Mouse (Mus musculus): ENCODE measurements around the gene Atf5. TPM values are rescaled to one million over a fixed set of nuclear protein-coding genes. Genes with fewer than 3 reads are reported as not detected.

Atf5 gene
- total RNA-seq, 2 experiments from 2014 or later: 50.4 to 51.3 TPM

DNA sequence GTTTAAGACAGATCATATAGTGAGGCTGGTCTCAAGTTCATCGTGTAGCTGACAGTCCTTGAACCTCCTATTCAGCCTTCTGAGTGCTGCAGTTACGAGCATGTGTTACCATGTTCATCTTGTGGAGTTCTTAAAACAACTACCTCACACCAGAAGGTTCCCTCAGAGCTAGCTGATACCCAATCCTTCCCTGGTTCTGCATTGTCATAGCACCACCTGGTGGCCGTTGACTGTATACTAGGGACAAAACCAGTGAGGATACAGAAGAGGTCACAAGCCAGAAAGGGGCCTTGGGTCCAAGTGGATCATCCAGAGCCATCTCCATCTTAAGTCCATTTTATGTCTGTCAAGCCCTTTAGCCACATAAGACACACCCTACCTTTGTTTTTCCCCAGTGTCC, 8.4 kb upstream of the Atf5 start:
- intact Hi-C loops (cut with DNase I): loop anchor here (5.0 kb wide), 2 partner anchors 98 to 178 kb away; no protein-coding TSS in a partner anchor

DNA sequence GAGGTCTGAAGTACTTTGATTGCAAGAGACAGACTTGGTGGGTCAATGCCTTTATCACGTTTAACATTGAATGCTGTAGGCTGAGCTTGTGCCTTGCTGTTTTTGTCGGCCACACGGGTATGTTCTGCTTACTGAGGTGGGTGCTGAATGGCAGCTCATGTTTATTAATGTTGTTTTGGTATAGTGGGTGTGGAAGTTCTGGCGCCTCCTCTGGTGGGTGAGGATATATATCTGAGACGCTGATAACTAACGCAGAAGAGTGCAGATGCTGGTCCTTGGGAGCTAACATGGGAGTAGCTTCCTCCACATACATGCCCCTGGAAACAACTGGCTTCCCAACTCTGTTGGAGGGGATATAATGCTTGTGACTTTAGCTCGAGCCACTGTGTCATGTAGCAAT, 7.0 kb upstream of the Atf5 start:
- DNase-seq: no peak
- intact Hi-C loops (cut with DNase I): loop anchor here (5.0 kb wide), 1 partner anchor 96 kb away; no protein-coding TSS in a partner anchor

More for the DNA sequence above, 8.4 kb upstream of the Atf5 start:
- peak; percentile 84 to 92 for DNase-seq

DNA sequence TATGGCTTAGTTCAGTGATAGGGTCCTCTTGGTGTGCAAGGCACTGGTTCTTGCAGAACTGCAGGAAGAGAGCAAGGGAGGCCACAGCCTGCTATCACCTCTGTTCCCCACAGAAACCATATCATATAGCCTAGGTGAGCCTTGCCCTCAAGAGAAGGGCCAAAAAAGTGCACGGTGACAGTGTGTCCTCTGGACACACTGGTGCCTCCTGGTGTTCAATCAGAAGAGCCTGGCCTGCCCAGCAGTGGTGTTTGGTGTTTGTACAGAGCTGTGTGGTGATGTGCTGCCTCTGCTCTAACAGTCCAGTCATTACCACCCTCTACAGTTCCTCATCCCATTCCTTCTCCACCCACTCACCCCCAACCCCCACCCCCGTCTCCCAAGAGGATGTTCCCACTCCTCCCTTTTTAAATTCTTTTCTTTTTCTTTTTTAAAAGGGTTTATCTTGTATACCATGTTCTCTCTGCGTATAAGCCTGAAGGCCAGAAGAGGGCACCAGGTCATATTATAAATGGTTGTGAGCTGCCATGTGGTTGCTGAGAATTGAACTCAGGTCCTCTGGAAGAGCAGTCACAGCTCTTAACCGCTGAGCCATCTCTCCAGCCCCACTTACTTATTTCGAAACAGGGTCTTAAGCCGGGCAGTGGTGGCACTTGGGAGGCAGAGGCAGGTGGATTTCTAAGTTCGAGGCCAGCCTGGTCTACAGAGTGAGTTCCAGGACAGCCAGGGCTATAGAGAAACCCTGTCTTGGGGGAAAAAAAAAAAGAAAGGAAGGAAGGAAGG, 5.4 kb upstream of the Atf5 start:
- DNase-seq: no peak
- intact Hi-C loops (cut with DNase I): loop anchor here (5.0 kb wide), 1 partner anchor 95 kb away; no protein-coding TSS in a partner anchor

DNA sequence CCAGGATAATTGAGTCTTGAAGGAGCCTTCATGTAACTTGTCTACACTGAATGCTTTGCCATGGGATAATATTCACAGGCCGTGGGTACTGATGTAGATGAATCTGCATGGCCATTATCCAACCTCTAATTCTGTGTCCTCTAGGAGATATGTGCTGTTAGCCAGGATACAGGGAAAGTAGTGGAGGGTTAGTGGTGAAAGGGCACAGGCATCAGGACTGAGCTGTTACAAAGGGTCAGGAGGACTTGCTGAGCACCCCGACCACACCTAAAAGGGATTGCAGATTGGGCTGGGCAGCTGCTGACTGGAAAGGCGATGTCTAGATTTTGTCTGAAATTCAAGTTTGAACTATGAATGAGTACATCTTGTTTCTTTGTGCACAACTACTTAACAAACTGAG, 4.1 kb upstream of the Atf5 start:
- DNase-seq: peak in 1 of 2 experiments; percentile 1
- intact Hi-C loops (cut with DNase I): loop anchor here (5.0 kb wide), 1 partner anchor 93 kb away; no protein-coding TSS in a partner anchor

DNA sequence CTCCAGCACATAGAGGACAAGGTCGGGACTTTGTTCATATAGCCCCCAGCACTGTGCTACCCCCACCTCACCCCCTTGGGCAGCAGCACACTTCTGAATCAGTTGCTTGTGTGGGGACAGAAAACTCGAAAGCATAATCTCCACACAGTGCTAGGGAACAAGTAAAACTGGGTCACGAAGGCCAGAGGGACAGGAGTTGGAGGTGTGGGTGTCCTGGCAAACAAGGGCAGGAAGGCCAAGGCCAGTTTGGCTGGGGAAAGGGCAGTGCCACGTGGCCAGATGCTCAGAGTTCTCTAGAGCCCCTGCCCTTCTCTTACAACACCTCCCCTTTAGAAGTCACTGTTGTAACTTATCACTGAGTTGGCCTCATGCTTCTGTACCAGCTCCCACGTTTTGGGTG, 3.4 kb upstream of the Atf5 start:
- intact Hi-C loops (cut with DNase I): loop anchor here (5.0 kb wide), 1 partner anchor 93 kb away; no protein-coding TSS in a partner anchor
- DNase-seq: peak in 1 of 2 experiments; percentile 22

DNA sequence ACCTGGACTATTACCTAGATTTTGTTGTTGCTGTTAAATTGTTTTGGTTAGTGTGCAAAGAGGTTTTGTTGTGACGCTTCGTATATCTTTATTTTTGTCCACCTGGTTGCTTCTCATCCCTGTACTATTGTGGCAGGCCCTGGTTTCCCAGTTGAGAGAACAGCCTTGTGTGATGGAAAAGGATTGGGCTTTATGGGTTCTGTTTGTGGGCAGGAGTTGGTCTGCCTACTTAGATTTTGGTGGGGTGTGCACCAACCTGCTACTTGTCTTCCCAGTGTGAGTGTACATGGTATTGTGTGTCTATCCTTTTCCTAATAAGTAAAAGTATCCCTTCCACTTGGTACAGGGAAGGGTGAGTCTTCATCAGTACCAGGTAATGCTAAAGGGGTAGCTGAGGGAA, 2.9 kb upstream of the Atf5 start:
- intact Hi-C loops (cut with DNase I): no loop called here
- no peak for DNase-seq

DNA sequence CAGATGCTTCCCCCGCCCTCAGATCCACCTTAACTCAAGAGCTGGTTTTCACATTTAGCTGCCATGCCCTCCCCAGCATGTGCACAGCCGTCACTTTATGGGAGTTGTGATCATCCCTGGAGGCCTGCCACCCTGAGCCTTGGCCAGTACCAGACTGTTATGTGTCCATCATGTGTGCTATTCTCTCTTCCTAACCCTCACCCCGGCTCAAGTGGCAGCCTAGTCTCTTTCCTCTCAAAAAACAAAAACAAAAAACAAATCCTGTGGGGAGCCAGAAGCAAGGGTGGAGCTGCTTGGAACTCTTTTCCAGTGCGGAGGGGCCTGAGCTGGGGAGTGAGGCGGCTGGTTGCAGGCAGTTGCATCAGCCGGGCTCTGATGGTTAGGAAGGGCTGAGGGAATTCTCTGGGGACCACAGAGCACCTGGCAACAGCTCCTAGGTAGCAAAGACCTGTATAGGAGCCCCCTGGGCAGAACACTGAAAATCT, 2.3 kb upstream of the Atf5 start:
- DNase-seq: peak; percentile 67 to 71

DNA sequence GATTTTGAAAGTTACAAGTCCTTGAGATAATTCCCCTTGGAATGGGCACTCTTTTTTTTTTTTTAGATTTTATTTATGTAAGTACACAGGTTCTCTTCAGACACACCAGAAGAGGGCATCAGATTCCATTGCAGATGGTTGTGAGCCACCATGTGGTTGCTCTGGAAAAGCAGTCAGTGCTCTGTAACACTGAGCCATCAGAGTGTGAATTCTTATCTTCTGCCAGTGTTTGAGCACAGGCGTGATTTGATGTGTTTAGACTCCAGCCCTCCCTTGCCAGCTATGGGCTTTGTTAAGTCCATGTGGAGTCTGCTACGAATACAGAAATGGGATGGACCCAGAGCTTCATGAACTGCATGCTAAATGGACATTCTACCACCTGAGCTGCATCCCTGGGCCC, 1.7 kb upstream of the Atf5 start:
- intact Hi-C loops (cut with DNase I): no loop called here
- DNase-seq: peak in 1 of 2 experiments; percentile 15

More for the DNA sequence above, 2.3 kb upstream of the Atf5 start:
- intact Hi-C loops (cut with DNase I): no loop called here

DNA sequence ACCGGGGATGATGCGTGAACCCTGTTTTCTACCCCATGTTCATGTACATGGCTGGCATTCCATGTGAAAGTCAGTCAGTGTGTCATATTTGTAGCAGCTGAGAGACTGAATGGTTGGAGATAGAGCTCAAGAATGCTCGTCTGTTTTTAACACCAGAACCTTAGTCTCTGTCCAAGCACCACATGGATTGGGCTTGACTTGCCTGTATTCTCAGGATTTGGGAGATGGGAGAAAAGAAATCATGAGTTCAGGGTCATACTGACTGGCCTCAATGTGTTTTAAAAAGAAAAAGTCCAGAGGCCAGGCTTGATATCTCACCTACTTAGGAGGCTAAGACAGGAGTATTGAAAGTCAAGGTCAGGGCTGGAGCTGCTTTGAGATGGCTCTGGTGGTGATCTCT, 983 bp upstream of the Atf5 start:
- intact Hi-C loops (cut with DNase I): loop anchor here (2.0 kb wide), 2 partner anchors 31 to 69 kb away; partner anchors contain the start of genes Akt1s1, Tbc1d17 and Vrk3
- peak in 1 of 2 experiments; percentile 21 for DNase-seq

DNA sequence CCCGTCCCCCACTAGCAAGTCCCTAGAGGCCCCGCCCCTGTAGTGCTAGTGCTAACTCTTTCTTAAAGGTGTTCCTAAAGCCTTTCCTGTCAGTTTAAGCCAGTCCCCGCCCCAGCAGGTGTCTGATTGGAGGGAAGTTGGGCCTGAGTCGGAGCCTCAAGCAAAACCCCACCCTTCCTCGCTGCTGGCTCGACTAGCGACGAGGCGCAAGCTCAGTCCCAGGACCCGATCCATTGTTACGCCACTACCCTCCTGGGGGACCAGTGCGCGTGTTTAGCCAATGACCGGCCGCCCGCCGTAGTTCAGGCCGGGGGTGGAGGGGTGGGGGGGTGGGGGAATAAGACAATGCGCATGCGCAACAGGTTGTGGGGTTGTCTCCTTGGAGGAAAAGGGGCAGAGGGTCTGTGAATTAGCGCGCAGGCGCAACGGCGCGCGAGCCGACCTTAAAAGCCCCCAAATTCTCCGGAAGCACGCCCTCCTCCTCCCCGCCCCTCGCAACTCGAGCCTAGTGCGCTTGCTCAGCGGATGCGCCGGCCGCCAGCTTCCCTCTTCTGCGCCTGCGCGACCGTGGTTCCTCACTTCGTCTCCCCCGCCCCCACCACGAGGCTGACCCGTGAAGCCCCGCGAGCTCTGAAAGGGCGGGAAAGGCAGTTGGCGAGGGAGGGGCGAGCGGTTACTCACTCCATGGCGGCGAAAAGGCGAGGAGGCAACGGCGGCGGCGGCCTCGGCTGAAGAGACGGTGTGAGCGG, 563 bp downstream of the Atf5 start, which contains the start of the genes Nup62 and Il4i1:
Nup62 (plus strand) TSS at position 368 of the 749 bp plus-strand sequence.
Il4i1 (plus strand) TSS at position 667 of the 749 bp plus-strand sequence.
- intact Hi-C loops (cut with DNase I): loop anchor here (2.0 kb wide), 2 partner anchors 33 to 67 kb away; partner anchors contain the start of genes Akt1s1, Tbc1d17 and Vrk3

DNA sequence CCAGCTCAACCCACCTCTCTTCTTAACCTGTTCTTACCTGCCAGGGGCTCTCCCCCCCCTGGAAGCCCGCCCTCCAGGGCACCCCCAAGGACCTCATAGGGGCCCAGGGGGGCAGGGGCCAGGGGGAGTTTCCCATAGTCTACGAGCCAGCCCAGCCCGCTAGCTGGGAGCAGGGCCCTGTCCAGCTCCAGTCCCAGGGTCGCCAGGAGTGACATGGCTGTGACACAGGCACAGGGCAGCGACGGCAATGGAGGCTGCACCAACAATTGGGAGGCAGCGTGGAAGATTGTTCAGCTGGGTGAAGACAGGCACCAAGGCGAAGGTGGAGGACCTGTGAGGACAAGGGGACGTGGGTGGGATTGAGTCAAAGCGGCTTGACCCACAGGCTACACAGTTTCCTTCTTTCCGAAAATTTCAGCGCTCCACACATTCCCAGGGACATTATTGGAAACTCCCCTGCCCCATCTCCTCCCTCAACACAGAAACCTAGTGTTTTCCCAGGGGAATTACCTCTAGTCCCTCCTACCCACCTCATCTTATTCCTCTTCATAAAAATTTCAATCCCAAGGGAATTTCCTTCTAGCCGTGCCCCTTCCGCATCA, 1.4 kb downstream of the Atf5 start:
- intact Hi-C loops (cut with DNase I): loop anchor here (5.0 kb wide), 1 partner anchor 43 kb away; no protein-coding TSS in a partner anchor
- DNase-seq: no peak

More for the DNA sequence above, 563 bp downstream of the Atf5 start, which contains the start of the genes Nup62 and Il4i1:
- peak; percentile 99 to 100 for DNase-seq

DNA sequence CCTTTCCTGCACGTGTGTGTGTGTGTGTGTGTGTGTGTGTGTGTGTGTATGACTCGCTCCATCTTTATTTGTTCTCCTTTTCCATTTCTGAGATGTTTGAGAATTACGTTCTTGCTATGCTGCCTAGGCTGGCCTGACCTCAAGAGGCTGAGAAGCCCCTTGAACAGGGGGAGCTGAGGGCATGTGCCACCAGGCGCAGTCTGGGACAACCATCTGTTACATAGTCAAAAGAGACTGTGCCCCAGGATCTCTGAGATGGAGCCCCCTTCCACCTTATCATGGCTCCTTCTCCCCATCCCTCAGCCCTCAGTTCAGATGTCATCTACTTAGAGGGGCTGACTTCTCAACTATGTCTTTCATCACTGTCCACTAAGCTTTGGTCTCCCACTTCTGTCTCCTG, 2.0 kb downstream of the Atf5 start:
- intact Hi-C loops (cut with DNase I): loop anchor here (5.0 kb wide), 1 partner anchor 42 kb away; no protein-coding TSS in a partner anchor
- no peak for DNase-seq

DNA sequence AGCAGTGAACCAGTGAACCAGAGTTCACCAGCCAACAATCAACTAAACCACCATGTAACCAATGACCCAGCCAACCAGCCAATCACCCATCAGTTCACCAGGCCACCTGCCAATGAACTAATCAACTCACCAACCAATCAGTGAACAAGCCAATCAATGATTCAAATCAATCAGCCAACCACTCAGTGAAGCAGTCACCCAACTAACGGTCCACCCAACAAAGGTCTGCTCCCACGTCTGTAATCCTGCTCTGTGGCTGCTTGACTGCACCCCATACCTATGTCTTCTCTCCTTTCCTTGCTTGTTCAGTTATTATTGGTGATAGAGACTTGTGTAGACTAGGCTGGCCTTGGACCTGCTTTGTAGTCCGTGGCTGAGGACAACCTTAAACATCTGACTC, 2.5 kb downstream of the Atf5 start:
- intact Hi-C loops (cut with DNase I): loop anchor here (5.0 kb wide), 1 partner anchor 42 kb away; no protein-coding TSS in a partner anchor
- no peak for DNase-seq

DNA sequence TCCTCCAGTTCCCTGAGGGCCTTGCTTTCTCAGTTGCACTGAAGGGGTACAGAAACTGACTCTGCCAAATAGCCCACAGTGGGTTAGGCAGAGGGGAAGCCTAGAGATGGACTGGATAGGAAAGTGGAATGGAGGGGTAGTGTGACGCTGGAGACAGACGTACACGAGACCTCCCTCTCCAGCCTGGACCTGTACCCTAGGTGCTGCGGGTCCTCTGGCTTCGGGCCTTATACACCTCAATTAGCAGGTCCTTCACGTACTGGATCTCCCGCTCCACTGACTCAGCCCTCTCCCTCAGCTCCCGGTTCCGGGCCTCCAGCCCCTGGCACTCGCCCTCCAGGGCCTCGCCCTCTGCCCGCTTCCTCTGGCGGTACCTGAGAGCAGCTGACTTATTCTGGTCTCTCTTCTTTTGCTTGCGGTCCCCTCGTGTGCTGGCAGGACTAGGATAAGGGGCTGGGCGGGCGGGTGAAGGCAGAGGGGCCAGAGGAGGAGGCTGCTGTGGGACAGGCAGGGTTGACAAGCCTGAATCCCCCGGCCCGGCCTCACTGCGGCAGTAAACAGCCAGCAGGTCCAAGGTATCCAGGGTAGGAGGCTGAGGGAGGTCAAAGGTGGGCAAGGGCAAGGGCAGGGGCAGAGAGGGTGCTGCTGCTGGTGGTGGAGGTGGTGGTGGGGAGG, 3.7 kb downstream of the Atf5 start:
- no peak for DNase-seq
- intact Hi-C loops (cut with DNase I): loop anchor here (5.0 kb wide), 1 partner anchor 40 kb away; no protein-coding TSS in a partner anchor

DNA sequence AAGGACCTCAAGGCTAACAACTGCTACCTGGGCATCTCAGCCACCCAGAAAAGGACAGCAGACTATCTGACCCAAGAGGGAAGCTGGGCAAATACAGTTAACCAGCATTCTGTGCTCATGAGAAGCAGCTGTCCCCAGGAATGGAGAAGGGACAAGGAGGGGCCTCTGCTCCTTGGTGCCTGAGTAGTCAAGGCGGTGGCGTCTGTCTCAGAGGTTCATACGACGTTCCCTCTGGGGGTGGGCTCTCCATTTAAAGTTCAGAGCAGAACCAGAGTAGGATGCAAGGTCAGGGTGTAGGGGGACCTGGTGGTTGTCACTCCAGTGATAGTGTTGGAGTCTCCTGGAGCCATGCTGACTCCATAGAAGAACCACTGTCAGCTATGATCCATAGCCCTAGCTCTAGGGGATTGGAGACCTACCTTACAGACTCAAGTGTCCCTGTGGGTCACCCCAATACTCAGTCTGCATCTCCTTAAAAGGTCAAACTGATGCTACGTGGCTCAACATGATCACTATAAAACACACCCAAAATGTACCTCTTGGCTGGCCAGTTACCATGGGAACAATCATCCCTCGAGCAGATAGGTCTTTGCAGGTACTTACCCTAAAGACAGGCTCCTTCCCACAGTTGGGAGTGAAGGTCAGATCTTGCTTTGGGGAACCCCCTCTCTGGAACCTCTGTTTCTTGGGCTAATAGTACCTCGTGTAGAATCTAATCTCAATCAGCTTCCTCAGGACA, 5.5 kb downstream of the Atf5 start:
- intact Hi-C loops (cut with DNase I): loop anchor here (5.0 kb wide), 1 partner anchor 39 kb away; no protein-coding TSS in a partner anchor
- no peak for DNase-seq

DNA sequence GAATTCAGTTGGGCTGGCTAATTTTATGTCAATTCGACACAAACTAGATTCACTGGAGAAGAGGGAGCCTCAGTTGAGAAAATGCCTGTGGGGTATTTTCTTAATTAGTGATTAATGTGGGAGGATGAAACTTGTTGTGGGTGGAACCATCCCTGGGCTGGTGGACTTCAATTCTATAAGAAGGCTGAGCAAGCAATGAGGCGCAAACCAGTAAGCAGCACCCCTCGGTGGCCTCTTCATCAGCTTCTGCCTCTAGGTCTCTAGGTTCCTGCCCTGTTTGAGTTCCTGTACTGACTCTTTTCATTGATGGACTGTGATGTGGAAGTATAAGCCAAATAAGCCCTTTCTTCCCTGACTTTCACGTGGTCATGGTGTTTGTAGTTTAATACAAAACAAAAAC, 6.1 kb downstream of the Atf5 start:
- no peak for DNase-seq
- intact Hi-C loops (cut with DNase I): loop anchor here (5.0 kb wide), 1 partner anchor 38 kb away; no protein-coding TSS in a partner anchor

DNA sequence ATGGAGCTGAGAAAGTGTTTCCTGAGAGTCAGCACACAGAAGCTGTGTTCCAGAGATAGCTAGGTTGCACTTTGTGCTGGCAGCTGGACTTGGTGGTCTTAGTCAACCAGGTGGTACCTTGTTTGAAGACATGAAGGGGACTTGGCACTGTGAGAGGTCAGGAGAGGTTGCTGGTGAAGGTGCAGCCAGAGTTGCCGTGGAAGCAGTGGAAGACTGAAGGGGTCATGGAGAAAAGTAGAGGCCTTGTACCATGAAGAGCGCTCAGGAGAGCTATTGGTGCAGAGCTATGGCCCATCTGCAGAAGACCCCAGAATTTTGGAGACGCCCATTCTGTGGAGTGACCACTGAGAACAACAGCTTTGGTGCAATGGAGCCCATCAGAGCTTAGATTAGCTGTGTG, 7.0 kb downstream of the Atf5 start:
- DNase-seq: no peak
- intact Hi-C loops (cut with DNase I): no loop called here

DNA sequence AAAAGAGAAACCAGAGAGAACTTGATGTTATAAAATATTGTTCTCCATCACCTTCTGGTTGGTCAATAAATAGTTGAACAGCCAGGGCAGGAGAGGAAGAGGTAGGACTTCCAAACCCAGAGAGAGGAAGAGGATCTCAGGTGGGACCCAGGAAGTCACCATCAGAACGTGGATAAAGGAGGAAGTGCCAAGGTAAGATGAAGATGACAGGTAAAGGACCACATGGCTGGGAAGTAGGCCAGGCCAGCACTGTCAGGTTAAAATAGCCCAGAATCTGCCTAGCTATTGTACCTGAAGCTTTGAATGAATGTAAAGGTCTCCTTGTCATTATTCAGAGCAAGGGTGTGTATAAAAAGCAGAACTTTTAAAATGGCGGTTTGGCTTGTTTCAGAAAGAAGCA, 7.5 kb downstream of the Atf5 start:
- DNase-seq: no peak
- intact Hi-C loops (cut with DNase I): no loop called here

DNA sequence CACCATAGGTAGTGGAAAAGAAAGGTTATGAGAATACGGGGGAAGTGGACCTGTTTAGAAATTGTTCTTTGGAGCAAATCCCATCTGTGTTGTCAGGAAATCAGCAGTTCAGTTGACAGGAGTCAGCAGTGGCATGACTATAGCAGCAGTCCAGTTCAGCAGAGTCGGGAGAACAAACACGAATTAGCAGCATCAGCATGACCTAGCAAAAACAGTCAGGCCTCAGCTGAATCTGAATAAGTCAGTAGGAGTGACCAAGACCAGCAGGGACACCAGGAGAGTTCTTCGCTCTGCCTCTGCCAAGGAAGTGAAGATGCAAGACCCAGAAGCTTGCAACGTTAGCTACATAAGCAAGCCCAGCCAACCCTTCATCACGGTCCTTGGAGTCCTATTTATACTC, 23.7 kb downstream of the Atf5 start:
- no peak for DNase-seq
- intact Hi-C loops (cut with DNase I): no loop called here

All from heart, postnatal 10 days (tissue).